Mouse (Mus musculus) embryo, embryonic 10 days (tissue): ENCODE measurements around the gene Tm9sf3.

Source experiments
- DNase-seq: peaks from one replicate; pipeline ENCODE4 v3.0.0-alpha.2; 2015; ENCODE audit warnings: low spot score

Tm9sf3 gene

GRCm38 (mm10) chr19:41262712-41263629 is 826 bp downstream of the Tm9sf3 start:
- DNase-seq, result peak; percentile 73

GRCm38 (mm10) chr19:41260736-41261135 is 3.1 kb downstream of the Tm9sf3 start:
- DNase-seq, result no peak

- no peak for DNase-seq
Observed at GRCm38 (mm10) chr19:41259256-41259655, 4.5 kb downstream of the Tm9sf3 start.

GRCm38 (mm10) chr19:41258707-41259106 is 5.1 kb downstream of the Tm9sf3 start:
- peak; percentile 68 for DNase-seq

- DNase-seq, result no peak
Observed at GRCm38 (mm10) chr19:41254584-41254983, 9.2 kb downstream of the Tm9sf3 start.

GRCm38 (mm10) chr19:41248968-41249367 is 14.8 kb downstream of the Tm9sf3 start:
- no peak for DNase-seq

GRCm38 (mm10) chr19:41248271-41248670 is 15.5 kb downstream of the Tm9sf3 start:
- no peak for DNase-seq

- no peak for DNase-seq
Observed at GRCm38 (mm10) chr19:41246271-41246670, 17.5 kb downstream of the Tm9sf3 start.

GRCm38 (mm10) chr19:41244581-41244980 is 19.2 kb downstream of the Tm9sf3 start:
- peak; percentile 79 for DNase-seq

GRCm38 (mm10) chr19:41241997-41242396 is 21.8 kb downstream of the Tm9sf3 start:
- no peak for DNase-seq

- DNase-seq, result no peak
Observed at GRCm38 (mm10) chr19:41233698-41234097, 30.1 kb downstream of the Tm9sf3 start.

- no peak for DNase-seq
Observed at GRCm38 (mm10) chr19:41208326-41208725, 55.5 kb downstream of the Tm9sf3 start.

- peak; percentile 88 for DNase-seq
Observed at GRCm38 (mm10) chr19:41206811-41207344, 56.9 kb downstream of the Tm9sf3 start, which contains the start of gene Tll2. Gene Tll2 (minus strand): TSS chr19:41206835.

- peak; percentile 49 for DNase-seq
Observed at GRCm38 (mm10) chr19:41206041-41206810, 57.6 kb downstream of the Tm9sf3 start.

GRCm38 (mm10) chr19:41204159-41205081 is 59.4 kb downstream of the Tm9sf3 start:
- peak; percentile 54 for DNase-seq

GRCm38 (mm10) chr19:41197606-41198005 is 66.2 kb downstream of the Tm9sf3 start:
- no peak for DNase-seq

- DNase-seq, result no peak
Observed at GRCm38 (mm10) chr19:41193379-41193778, 70.4 kb downstream of the Tm9sf3 start.

GRCm38 (mm10) chr19:41192953-41193352 is 70.8 kb downstream of the Tm9sf3 start:
- no peak for DNase-seq

GRCm38 (mm10) chr19:41191724-41192123 is 72.1 kb downstream of the Tm9sf3 start:
- peak; percentile 65 for DNase-seq

GRCm38 (mm10) chr19:41190876-41191434 is 72.8 kb downstream of the Tm9sf3 start:
- no peak for DNase-seq

GRCm38 (mm10) chr19:41177331-41177730 is 86.5 kb downstream of the Tm9sf3 start:
- DNase-seq, result peak; percentile 27
